Mouse (Mus musculus) liver, adult 2 months (tissue): ENCODE results near the gene Tcte2.

Source experiments
- CTCF ChIP-seq: fragments of 200-500 bp; IDR thresholded peaks from 2 replicates; pipeline ENCODE4 v1.5.1; 2011; ENCODE audit warnings: low read depth, low read length, control low read depth
- POLR2A ChIP-seq: fragments of 200-500 bp; IDR thresholded peaks from 2 replicates; pipeline ENCODE4 v1.6.1; 2011; ENCODE audit warnings: low read length, control low read depth; ENCODE audit not compliant: insufficient read depth; ENCODE audit errors: extremely low read depth

DNA sequence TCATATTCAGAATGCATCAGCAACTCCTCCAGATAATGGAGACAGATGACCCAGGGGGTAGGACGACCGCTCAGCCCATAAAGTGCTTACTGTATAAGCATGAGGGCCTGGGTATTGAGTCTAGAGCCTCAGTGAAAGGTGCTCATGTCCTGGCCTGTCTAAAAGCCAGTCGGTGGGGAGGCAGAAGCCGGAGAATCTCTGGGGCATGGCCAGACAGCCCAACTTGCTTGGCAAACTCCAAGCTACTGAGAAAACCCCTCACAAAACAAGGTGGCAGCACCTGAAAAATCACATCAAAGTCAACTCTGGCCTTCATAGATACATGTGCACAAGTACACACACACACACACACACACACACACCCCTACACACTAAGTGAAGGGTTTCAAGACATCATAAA lies 12.6 kb downstream of the Tcte2 start:
- no peak for TF ChIP-seq POLR2A
- no peak for TF ChIP-seq CTCF
